Mouse (Mus musculus) forebrain, embryonic 16.5 days (tissue): ENCODE results near the gene Snapc5. TPM values are rescaled to one million over a fixed set of nuclear protein-coding genes. Genes with fewer than 3 reads are reported as not detected.

ENCODE experiments used
- ATAC-seq: fragments of 200-750 bp; cut with Nextera tagmentation; 2 replicates; pipeline ENCODE4 v1.8.0; 2017; ENCODE audit warnings: mild to moderate bottlenecking, moderate library complexity
- H3K27ac ChIP-seq: fragments of 300-500 bp; sonication (generic); 2 replicates; pipeline ENCODE4 v1.5.1; 2014; ENCODE audit warnings: low read length, control low read depth
- H3K27me3 ChIP-seq: fragments of 300-500 bp; sonication (generic); replicated peaks from 2 replicates; pipeline ENCODE4 v1.6.1; 2014; ENCODE audit warnings: low read length; ENCODE audit not compliant: control insufficient read depth, insufficient read depth
- H3K36me3 ChIP-seq: fragments of 300-500 bp; sonication (generic); 2 replicates; pipeline ENCODE4 v1.6.1; 2014; ENCODE audit not compliant: control insufficient read depth, insufficient read depth
- H3K4me1 ChIP-seq: fragments of 300-500 bp; sonication (generic); replicated peaks from 2 replicates; pipeline ENCODE4 v1.6.1; 2014; ENCODE audit warnings: low read length; ENCODE audit not compliant: control insufficient read depth, insufficient read depth
- H3K4me2 ChIP-seq: fragments of 300-500 bp; sonication (generic); 2 replicates; pipeline ENCODE4 v1.6.1; 2014; ENCODE audit warnings: mild to moderate bottlenecking, low read length, control low read depth
- H3K4me3 ChIP-seq: fragments of 300-500 bp; sonication (generic); replicated peaks from 2 replicates; pipeline ENCODE4 v1.5.1; 2014; ENCODE audit warnings: mild to moderate bottlenecking, low read length, control low read depth
- H3K9ac ChIP-seq: fragments of 300-500 bp; sonication (generic); replicated peaks from 2 replicates; pipeline ENCODE4 v1.6.1; 2014; ENCODE audit warnings: low read depth, low read length, control low read depth
- H3K9me3 ChIP-seq: fragments of 300-500 bp; sonication (generic); 2 replicates; pipeline ENCODE4 v1.6.1; 2016; ENCODE audit warnings: low read length; ENCODE audit not compliant: control insufficient read depth
- WGBS: fragments of 180-500 bp; shearing (Covaris S2); extraction: QIAGEN DNeasy Blood & Tissue Kit; methylation state at CpG from one replicate; pipeline ENCODE4 v1.1.7; 2014; 5-methylcytosine and 5-hydroxymethylcytosine counted together
- polyA plus RNA-seq: library from polyadenylated mRNA; unstranded; fragments of >200 nt; fragmentation: Nextera tagmentation; extraction: Ambion mirVana; gene quantifications from 2 replicates; pipeline ENCODE4 v1.2.1, GENCODE M21; 2015

Snapc5 gene
- polyA plus RNA-seq, 1 experiment from 2014 or later = 35.3 TPM

- Histone ChIP-seq H3K4me1 (no peaks in the 10 kb centered on the region), H3K9ac (no peak overlapping the region), H3K36me3 (no peaks in the 10 kb centered on the region), H3K4me3 (no peak overlapping the region), H3K4me2 (no peak overlapping the region), H3K27ac (no peak overlapping the region), H3K9me3 (no peaks in the 10 kb centered on the region), H3K27me3 (no peaks in the 10 kb centered on the region)
- no peak for ATAC-seq
- 93% methylated on average over 2 of the region's 2 CpGs for WGBS
Measured at GRCm38 (mm10) chr9:64216641-64217040, 37.6 kb downstream of the Snapc5 start.

- H3K9me3 ChIP-seq = no peaks in the 10 kb centered on the region
- H3K4me1 ChIP-seq = no peaks in the 10 kb centered on the region
- no peaks in the 10 kb centered on the region for H3K27me3 ChIP-seq
- H3K4me2 ChIP-seq = no peak overlapping the region
- no peak overlapping the region for H3K27ac ChIP-seq
- no peak overlapping the region for H3K4me3 ChIP-seq
- H3K9ac ChIP-seq = no peak overlapping the region
- H3K36me3 ChIP-seq = no peaks in the 10 kb centered on the region
- ATAC-seq = no peak
Measured at GRCm38 (mm10) chr9:64217887-64218286, 38.8 kb downstream of the Snapc5 start.

DNA sequence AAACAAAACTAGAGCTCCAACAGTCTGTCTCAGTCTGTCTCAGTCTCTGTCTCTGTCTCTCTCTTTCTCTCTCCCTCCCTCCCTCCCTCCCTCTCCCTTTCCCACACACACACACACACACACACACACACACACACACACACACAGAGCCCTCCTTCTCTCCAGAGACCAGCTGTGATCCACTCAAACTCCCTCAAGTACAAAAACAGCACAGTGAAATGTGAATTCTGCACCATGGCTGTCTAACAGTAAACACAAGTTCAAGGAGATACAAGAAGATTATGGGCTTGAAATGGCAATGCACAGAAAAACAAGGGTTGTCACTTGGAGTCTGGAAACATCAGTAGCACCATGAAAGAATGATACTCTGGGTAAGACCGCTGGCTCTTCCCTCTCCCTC, 40.2 kb downstream of the Snapc5 start:
- no peak overlapping the region for H3K27ac ChIP-seq
- H3K27me3 ChIP-seq = no peaks in the 10 kb centered on the region
- 39% methylated on average over 1 of the region's 1 CpGs for WGBS
- H3K9me3 ChIP-seq = no peaks in the 10 kb centered on the region
- ATAC-seq = no peak
- H3K4me3 ChIP-seq = no peak overlapping the region
- no peak overlapping the region for H3K4me2 ChIP-seq
- no peak overlapping the region for H3K9ac ChIP-seq
- no peaks in the 10 kb centered on the region for H3K36me3 ChIP-seq
- no peaks in the 10 kb centered on the region for H3K4me1 ChIP-seq

- Histone ChIP-seq H3K36me3 (no peaks in the 10 kb centered on the region), H3K27me3 (no peaks in the 10 kb centered on the region), H3K27ac (no peak overlapping the region), H3K9me3 (no peaks in the 10 kb centered on the region), H3K4me3 (no peak overlapping the region), H3K9ac (no peak overlapping the region), H3K4me1 (no peaks in the 10 kb centered on the region), H3K4me2 (no peak overlapping the region)
- ATAC-seq = no peak
- 81% methylated on average over 10 of the region's 10 CpGs for WGBS
Measured at GRCm38 (mm10) chr9:64219772-64220420, 40.8 kb downstream of the Snapc5 start.

DNA sequence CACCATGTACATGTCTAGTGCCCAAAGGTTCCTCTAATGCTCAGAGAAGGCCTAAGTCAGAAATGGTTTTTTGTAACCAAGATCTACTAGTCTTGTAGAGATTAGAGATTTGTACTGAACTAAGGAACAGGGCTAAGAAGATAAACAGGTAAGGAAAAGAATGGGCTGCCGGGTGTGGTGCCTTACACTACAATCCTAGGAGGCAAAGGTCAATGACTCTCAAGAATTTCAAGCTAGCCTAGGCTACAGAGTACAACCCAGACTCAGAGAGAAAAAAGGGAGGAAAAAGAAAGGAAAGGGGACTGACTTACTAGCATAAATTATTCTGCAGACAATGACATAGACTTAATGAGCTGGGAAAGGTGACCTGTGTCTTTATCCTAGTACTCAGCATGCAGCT, 41.5 kb downstream of the Snapc5 start:
- H3K36me3 ChIP-seq = no peaks in the 10 kb centered on the region
- no peak overlapping the region for H3K4me2 ChIP-seq
- H3K9ac ChIP-seq = no peak overlapping the region
- WGBS = 69% methylated on average over 1 of the region's 1 CpGs
- no peak overlapping the region for H3K27ac ChIP-seq
- no peaks in the 10 kb centered on the region for H3K9me3 ChIP-seq
- no peaks in the 10 kb centered on the region for H3K27me3 ChIP-seq
- H3K4me1 ChIP-seq = no peaks in the 10 kb centered on the region
- H3K4me3 ChIP-seq = no peak overlapping the region
- ATAC-seq = no peak

GRCm38 (mm10) chr9:64221480-64221879, 42.4 kb downstream of the Snapc5 start:
- Histone ChIP-seq H3K27me3 (no peaks in the 10 kb centered on the region), H3K4me3 (no peak overlapping the region), H3K4me1 (no peaks in the 10 kb centered on the region), H3K27ac (no peak overlapping the region), H3K9ac (no peak overlapping the region), H3K4me2 (no peak overlapping the region), H3K9me3 (no peaks in the 10 kb centered on the region), H3K36me3 (no peaks in the 10 kb centered on the region)
- 85% methylated on average over 4 of the region's 4 CpGs for WGBS
- ATAC-seq = no peak

DNA sequence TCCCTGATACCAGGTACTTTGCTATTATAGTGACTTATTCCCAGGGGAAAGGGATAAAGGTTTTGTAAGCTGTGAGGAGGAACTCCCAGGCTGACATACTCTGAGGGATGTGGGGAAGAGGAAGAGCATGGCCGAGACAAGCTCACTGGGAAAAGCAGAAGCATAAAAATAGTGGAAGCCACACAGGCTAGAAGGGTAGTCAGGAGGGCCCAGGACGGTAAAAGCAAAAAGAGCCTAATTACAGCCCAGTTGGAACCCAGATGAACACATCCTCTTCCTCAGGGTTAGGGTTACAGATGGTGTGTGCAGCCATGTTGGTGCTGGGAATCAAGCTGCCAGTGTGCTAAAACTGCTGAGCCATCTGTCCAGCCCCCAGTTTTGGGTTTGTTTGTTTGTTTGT, 43.0 kb downstream of the Snapc5 start:
- Histone ChIP-seq H3K4me2 (no peak overlapping the region), H3K27ac (no peak overlapping the region), H3K9me3 (no peaks in the 10 kb centered on the region), H3K9ac (no peak overlapping the region), H3K36me3 (no peaks in the 10 kb centered on the region), H3K4me1 (no peaks in the 10 kb centered on the region), H3K4me3 (no peak overlapping the region), H3K27me3 (no peaks in the 10 kb centered on the region)
- 71% methylated on average over 2 of the region's 2 CpGs for WGBS
- no peak for ATAC-seq

DNA sequence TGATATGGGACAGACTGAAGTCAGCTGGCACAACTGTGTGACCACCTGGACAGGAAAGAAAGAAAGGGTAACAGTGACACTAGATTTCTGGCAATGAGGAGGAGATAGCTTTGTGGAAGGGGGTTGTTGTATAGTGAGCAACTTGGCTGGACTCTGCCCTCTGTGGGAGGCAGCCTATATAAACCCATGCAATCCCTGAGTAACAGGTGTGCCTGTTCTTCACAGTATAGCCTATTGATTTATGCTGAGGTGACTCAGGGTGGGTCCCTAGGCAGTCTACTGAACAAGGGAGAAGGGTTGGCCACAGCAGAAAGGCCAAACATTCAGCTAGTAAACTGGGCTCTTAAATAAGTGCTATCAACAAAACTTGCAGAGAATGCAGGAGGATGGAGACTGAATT, 46.7 kb downstream of the Snapc5 start:
- no peak overlapping the region for H3K4me3 ChIP-seq
- H3K4me2 ChIP-seq = no peak overlapping the region
- no peaks in the 10 kb centered on the region for H3K36me3 ChIP-seq
- H3K27me3 ChIP-seq = no peaks in the 10 kb centered on the region
- H3K4me1 ChIP-seq = peaks cover 6% of the 10 kb centered on the region; the same call in 1 of the 2 replicates
- no peak overlapping the region for H3K9ac ChIP-seq
- ATAC-seq = no peak
- no peak overlapping the region for H3K27ac ChIP-seq
- no peaks in the 10 kb centered on the region for H3K9me3 ChIP-seq

- Histone ChIP-seq H3K4me2 (no peak overlapping the region), H3K36me3 (no peaks in the 10 kb centered on the region), H3K9me3 (no peaks in the 10 kb centered on the region), H3K27me3 (no peaks in the 10 kb centered on the region), H3K4me3 (no peak overlapping the region), H3K27ac (no peak overlapping the region), H3K4me1 (peaks cover 15% of the 10 kb centered on the region), H3K9ac (no peak overlapping the region)
- 85% methylated on average over 12 of the region's 12 CpGs for WGBS
- ATAC-seq = no peak
Measured at GRCm38 (mm10) chr9:64227736-64228135, 48.7 kb downstream of the Snapc5 start.

GRCm38 (mm10) chr9:64228972-64229371, 49.9 kb downstream of the Snapc5 start:
- no peak overlapping the region for H3K4me2 ChIP-seq
- no peak overlapping the region for H3K4me3 ChIP-seq
- ATAC-seq = no peak
- no peak overlapping the region for H3K9ac ChIP-seq
- H3K4me1 ChIP-seq = peaks cover 15% of the 10 kb centered on the region
- no peak overlapping the region for H3K27ac ChIP-seq
- H3K9me3 ChIP-seq = no peaks in the 10 kb centered on the region
- no peaks in the 10 kb centered on the region for H3K36me3 ChIP-seq
- no peaks in the 10 kb centered on the region for H3K27me3 ChIP-seq
